8 mouse cellular contexts compared by ENCODE assay signal in genomic region chr2:18055929-18056785, GRCm38 (mm10). TPM values are rescaled to one million over a fixed set of nuclear protein-coding genes. Genes with fewer than 3 reads are reported as not detected.
DNase-seq lines count a peak whose midpoint lies in the region; ATAC-seq and TF ChIP-seq lines count a peak whose summit lies in the region.

No protein-coding gene starts in this region.

- H3K27me3 ChIP-seq in CH12.LX (replicated peaks): no peaks in the 10 kb centered on the region
- no peaks in the 10 kb centered on the region for H3K27me3 ChIP-seq in forebrain, embryonic 10.5 days (ENCODE audit: poor library complexity, severe bottlenecking)
- no peaks in the 10 kb centered on the region for H3K27me3 ChIP-seq in heart, postnatal 0 days (ENCODE audit: control insufficient read depth, insufficient read depth, low read length)
- H3K27me3 ChIP-seq in neural tube, embryonic 13.5 days: no peaks in the 10 kb centered on the region

- peak; percentile 87 for ATAC-seq in heart, postnatal 0 days (ENCODE audit: insufficient read depth, low read depth)
- ATAC-seq in neural tube, embryonic 13.5 days (ENCODE audit: low read depth): peak; percentile 94

- TF ChIP-seq RAD21 in CH12.LX (IDR thresholded peaks at IDR 0.05; ENCODE audit: low read depth, low read length): no peak

- H3K9me3 ChIP-seq in CH12.LX (replicated peaks; ENCODE audit: low read length): no peaks in the 10 kb centered on the region
- no peaks in the 10 kb centered on the region for H3K9me3 ChIP-seq in forebrain, embryonic 10.5 days
- no peaks in the 10 kb centered on the region for H3K9me3 ChIP-seq in heart, postnatal 0 days (replicated peaks; ENCODE audit: control insufficient read depth, low read length)
- no peaks in the 10 kb centered on the region for H3K9me3 ChIP-seq in neural tube, embryonic 13.5 days

- TF ChIP-seq POLR2A in CH12.LX (IDR thresholded peaks at IDR 0.05; ENCODE audit: low read depth, low read length): peak; percentile 45; the same call in 1 of the 2 replicates

- in situ Hi-C loops in CH12.LX (cut with MboI; ENCODE audit: low pct_ligation_motif_present, low pct_unique_long_range_greater_than_20kb, low sequenced_read_pairs): no loop called here

- no peak for TF ChIP-seq CTCF in CH12.LX (conservative IDR thresholded peaks at IDR 0.05 in 1 of 2, IDR thresholded peaks at IDR 0.05 in 1 of 2; ENCODE audit: low read depth in 2 of 2, low read length in 2 of 2)
- TF ChIP-seq CTCF in heart, postnatal 0 days (IDR thresholded peaks at IDR 0.05; ENCODE audit: low read depth): no peak

- under 1% methylated on average over 45 of the region's 66 CpGs for WGBS in forebrain, embryonic 10.5 days
- WGBS in heart, postnatal 0 days: under 1% methylated on average over 47 of the region's 66 CpGs
- under 1% methylated on average over 33 of the region's 66 CpGs for WGBS in neural tube, embryonic 13.5 days

- dilution Hi-C loops in CH12.LX (cut with MboI; ENCODE audit: extremely low pct_ligation_motif_present, extremely low pct_unique_long_range_greater_than_20kb, low sequenced_read_pairs): no loop called here

- H3K9ac ChIP-seq in CH12.LX (ENCODE audit: insufficient read depth, low read depth): peak overlapping the region; percentile 96
- peak overlapping the region; percentile 92 for H3K9ac ChIP-seq in heart, postnatal 0 days (replicated peaks; ENCODE audit: low read depth, low read length)
- H3K9ac ChIP-seq in neural tube, embryonic 13.5 days: peak overlapping the region; percentile 93

- peak overlapping the region; percentile 72; the same call in 1 of the 2 replicates for H3K4me2 ChIP-seq in CH12.LX (ENCODE audit: insufficient read depth, low read depth, poor library complexity, severe bottlenecking)
- H3K4me2 ChIP-seq in heart, postnatal 0 days (ENCODE audit: low read depth, low read length): peak overlapping the region; percentile 76
- peak overlapping the region; percentile 94 for H3K4me2 ChIP-seq in neural tube, embryonic 13.5 days

- peaks cover 8% of the 10 kb centered on the region for H3K79me2 ChIP-seq in CH12.LX (replicated peaks; ENCODE audit: control insufficient read depth, extremely low read depth, insufficient read depth, poor library complexity, severe bottlenecking)

- H3K4me1 ChIP-seq in CH12.LX (ENCODE audit: control insufficient read depth in 1 of 2, insufficient read depth in 2 of 2): peaks cover 2 to 19% of the 10 kb centered on the region in 2 experiments; a peak in 2 of 4 replicates
- peaks cover 68% of the 10 kb centered on the region for H3K4me1 ChIP-seq in forebrain, embryonic 10.5 days
- peaks cover 20% of the 10 kb centered on the region; the same call in 1 of the 2 replicates for H3K4me1 ChIP-seq in heart, postnatal 0 days (ENCODE audit: control insufficient read depth, insufficient read depth)
- H3K4me1 ChIP-seq in neural tube, embryonic 13.5 days (replicated peaks): peaks cover 60% of the 10 kb centered on the region

- TF ChIP-seq EP300 in CH12.LX (IDR thresholded peaks at IDR 0.05; ENCODE audit: low read length): no peak; the same call in 1 of the 2 replicates
- TF ChIP-seq EP300 in heart, postnatal 0 days (IDR thresholded peaks at IDR 0.05; ENCODE audit: low read depth): peak; percentile 61; the same call in 1 of the 2 replicates

- peak overlapping the region; percentile 85 for H3K27ac ChIP-seq in CH12.LX (ENCODE audit: insufficient read depth, low read depth)
- H3K27ac ChIP-seq in forebrain, embryonic 10.5 days: peak overlapping the region; percentile 99
- H3K27ac ChIP-seq in heart, postnatal 0 days (ENCODE audit: low read depth): peak overlapping the region; percentile 99
- peak overlapping the region; percentile 100 for H3K27ac ChIP-seq in neural tube, embryonic 13.5 days (replicated peaks)

- H3K4me3 ChIP-seq in CH12.LX (replicated peaks in 1 of 3; ENCODE audit: low read depth in 2 of 3, low read length in 2 of 3, poor library complexity in 1 of 3): peak overlapping the region; percentile 61 to 73 (median 70)
- H3K4me3 ChIP-seq in forebrain, embryonic 10.5 days: peak overlapping the region; percentile 93
- peak overlapping the region; percentile 75 for H3K4me3 ChIP-seq in heart, postnatal 0 days (ENCODE audit: low read depth, low read length)
- peak overlapping the region; percentile 56 for H3K4me3 ChIP-seq in neural tube, embryonic 13.5 days

- H3K36me3 ChIP-seq in CH12.LX (replicated peaks in 1 of 2; ENCODE audit: control insufficient read depth in 1 of 2, insufficient read depth in 1 of 2, low read length in 1 of 2): no peaks in the 10 kb centered on the region
- H3K36me3 ChIP-seq in forebrain, embryonic 10.5 days (replicated peaks): no peaks in the 10 kb centered on the region
- H3K36me3 ChIP-seq in heart, postnatal 0 days (replicated peaks; ENCODE audit: control insufficient read depth, insufficient read depth, low read length): no peaks in the 10 kb centered on the region
- no peaks in the 10 kb centered on the region for H3K36me3 ChIP-seq in neural tube, embryonic 13.5 days

- peak; percentile 87 for DNase-seq in CH12.LX (ENCODE audit: extremely low read depth)
- peak; percentile 87 for DNase-seq in c-Kit-negative CD71-positive TER-119-positive erythroid progenitor cells, embryonic 14.5 days (ENCODE audit: low read depth, low spot score)
- DNase-seq in forebrain, embryonic 10.5 days (ENCODE audit: extremely low spot score, low spot score): peak; percentile 99
- DNase-seq in heart, postnatal 0 days (ENCODE audit: low spot score): peak; percentile 92
- peak; percentile 82 to 93 for DNase-seq in layer of hippocampus, adult 18-20 months (ENCODE audit: low spot score in 2 of 2)
- DNase-seq in lung, adult 18-20 months: peak; percentile 95 to 97
- peak; percentile 98 for DNase-seq in testis, postnatal 10 days (ENCODE audit: low spot score)

TF ChIP-seq in CH12.LX, 34 proteins besides CTCF, POLR2A, EP300 and RAD21 (continues in another document):
- TF ChIP-seq TCF12 (IDR thresholded peaks at IDR 0.05; ENCODE audit: low read depth, low read length) (0 out of 2 replicates have a peak, but pooled peaks have one; percentile 8), POLR2AphosphoS2 (IDR thresholded peaks at IDR 0.05; ENCODE audit: low read depth, low read length) (no peak), JUN (IDR thresholded peaks at IDR 0.05; ENCODE audit: insufficient read depth, low read depth, low read length) (no peak), MAZ (IDR thresholded peaks at IDR 0.05; ENCODE audit: low read depth, low read length) (peak; percentile 45; the same call in 1 of the 2 replicates), CHD2 (IDR thresholded peaks at IDR 0.05; ENCODE audit: low read length) (peak; percentile 45; the same call in 1 of the 2 replicates), ELF1 (IDR thresholded peaks at IDR 0.05; ENCODE audit: low read depth, low read length) (peak; percentile 15; the same call in 1 of the 2 replicates), MYC (IDR thresholded peaks at IDR 0.05; ENCODE audit: low read depth, low read length) (0 out of 2 replicates have a peak, but pooled peaks have one; percentile 40), ZMIZ1 (IDR thresholded peaks at IDR 0.05; ENCODE audit: low read depth, low read length) (peak; percentile 10; the same call in 1 of the 2 replicates), MXI1 (IDR thresholded peaks at IDR 0.05; ENCODE audit: low read depth, low read length) (peak; percentile 81), NELFE (IDR thresholded peaks at IDR 0.05; ENCODE audit: low read depth, low read length) (peak; percentile 53; the same call in 1 of the 2 replicates), HCFC1 (IDR thresholded peaks at IDR 0.05; ENCODE audit: low read depth, low read length) (peak; percentile 59)

RNA-seq across cellular contexts. Expression of gene Mllt10, which starts 1.1 kb away (rescaled TPM):
- total RNA-seq in CH12.LX (2012; rRNA removed): 23.4 and 27.2 TPM in 2 replicates
- 22.0 and 23.0 TPM in 2 replicates for total RNA-seq in CH12.LX (2014; rRNA removed)
- polyA plus RNA-seq in CH12.LX (2012; ENCODE audit: insufficient read length, low read depth): 36.6 and 39.2 TPM in 2 replicates
- 65.0 and 68.0 TPM in 2 replicates for polyA plus RNA-seq in forebrain, embryonic 10.5 days (2016; fragmentation: Nextera tagmentation; extraction: Ambion mirVana)
- total RNA-seq in heart, postnatal 0 days (2014; rRNA removed; ENCODE audit: low replicate concordance): 14.8 and 25.6 TPM in 2 replicates
- polyA plus RNA-seq in heart, postnatal 0 days (2015; fragmentation: Nextera tagmentation; extraction: Ambion mirVana): 22.1 and 24.8 TPM in 2 replicates
- total RNA-seq in layer of hippocampus, adult 18-20 months (2021): 10 to 100 TPM; 51.7 to 59.6 TPM
- polyA plus RNA-seq in neural tube, embryonic 13.5 days (2015; fragmentation: Nextera tagmentation; extraction: Ambion mirVana): 62.3 and 63.1 TPM in 2 replicates

RNA-seq across cellular contexts. Expression of gene Skida1, which starts 7.3 kb away (rescaled TPM):
- total RNA-seq in CH12.LX (2012; rRNA removed) (0.85 and 1.3 TPM in 2 replicates), CH12.LX (2014; rRNA removed) (0.35 and 0.59 TPM in 2 replicates)
- 0.26 and 0.36 TPM in 2 replicates for polyA plus RNA-seq in CH12.LX (2012; ENCODE audit: insufficient read length, low read depth)
- 16.0 and 17.2 TPM in 2 replicates for polyA plus RNA-seq in forebrain, embryonic 10.5 days (2016; fragmentation: Nextera tagmentation; extraction: Ambion mirVana)
- 4.4 and 7.1 TPM in 2 replicates for total RNA-seq in heart, postnatal 0 days (2014; rRNA removed; ENCODE audit: low replicate concordance)
- 2.2 and 2.4 TPM in 2 replicates for polyA plus RNA-seq in heart, postnatal 0 days (2015; fragmentation: Nextera tagmentation; extraction: Ambion mirVana)
- 10 to 100 TPM; 15.6 to 16.0 TPM for total RNA-seq in layer of hippocampus, adult 18-20 months (2021)
- polyA plus RNA-seq in neural tube, embryonic 13.5 days (2015; fragmentation: Nextera tagmentation; extraction: Ambion mirVana): 8.2 and 9.2 TPM in 2 replicates

RNA-seq across cellular contexts. Expression of gene A930004D18Rik, which starts 18.6 kb away (rescaled TPM):
- total RNA-seq in CH12.LX (2012; rRNA removed): 0.67 and 0.72 TPM in 2 replicates
- total RNA-seq in CH12.LX (2014; rRNA removed): 0.15 and 0.22 TPM in 2 replicates
- 1.7 and 2.0 TPM in 2 replicates for polyA plus RNA-seq in CH12.LX (2012; ENCODE audit: insufficient read length, low read depth)
- polyA plus RNA-seq in forebrain, embryonic 10.5 days (2016; fragmentation: Nextera tagmentation; extraction: Ambion mirVana): 13.8 and 17.9 TPM in 2 replicates
- total RNA-seq in heart, postnatal 0 days (2014; rRNA removed; ENCODE audit: low replicate concordance): 3.5 and 7.8 TPM in 2 replicates
- 6.9 and 8.4 TPM in 2 replicates for polyA plus RNA-seq in heart, postnatal 0 days (2015; fragmentation: Nextera tagmentation; extraction: Ambion mirVana)
- total RNA-seq in layer of hippocampus, adult 18-20 months (2021): 1 to 10 TPM; 3.5 to 5.0 TPM
- 8.8 and 12.3 TPM in 2 replicates for polyA plus RNA-seq in neural tube, embryonic 13.5 days (2015; fragmentation: Nextera tagmentation; extraction: Ambion mirVana)

RNA-seq across cellular contexts. Expression of gene H2al2a, which starts 59.4 kb away (rescaled TPM):
- total RNA-seq in CH12.LX (2012; rRNA removed) (not detected in 2 replicates), CH12.LX (2014; rRNA removed) (not detected in 2 replicates)
- polyA plus RNA-seq in CH12.LX (2012; ENCODE audit: insufficient read length, low read depth): not detected in 2 replicates
- polyA plus RNA-seq in forebrain, embryonic 10.5 days (2016; fragmentation: Nextera tagmentation; extraction: Ambion mirVana): not detected in 2 replicates
- total RNA-seq in heart, postnatal 0 days (2014; rRNA removed; ENCODE audit: low replicate concordance): not detected in 2 replicates
- not detected in 2 replicates for polyA plus RNA-seq in heart, postnatal 0 days (2015; fragmentation: Nextera tagmentation; extraction: Ambion mirVana)
- not detected for total RNA-seq in layer of hippocampus, adult 18-20 months (2021)
- not detected in 2 replicates for polyA plus RNA-seq in neural tube, embryonic 13.5 days (2015; fragmentation: Nextera tagmentation; extraction: Ambion mirVana)

Comparison
In these comparisons a context has a peak if more than half of its experiments do, and no peak if none do; other contexts are left out.
1. Peak in every context shown above with its lines: DNase-seq, ATAC-seq, H3K4me3 ChIP-seq and H3K27ac ChIP-seq.